Mouse (Mus musculus) intestine, embryonic 16.5 days (tissue): ENCODE data around the gene Agpat4. TPM values are rescaled to one million over a fixed set of nuclear protein-coding genes. Genes with fewer than 3 reads are reported as not detected.
A peak's percentile ranks its signal among the peaks of the same experiment; 100 is the strongest.

Source experiments
- ATAC-seq: fragments of 200-750 bp; cut with Nextera tagmentation; 2 replicates; pipeline ENCODE4 v1.8.0; 2017; ENCODE audit warnings: moderate TSS enrichment, moderate library complexity
- H3K27ac ChIP-seq: fragments of 300-500 bp; sonication (generic); 2 replicates; pipeline ENCODE4 v1.5.1; 2014; ENCODE audit warnings: mild to moderate bottlenecking, low read length
- H3K27me3 ChIP-seq: fragments of 300-500 bp; sonication (generic); replicated peaks from 2 replicates; pipeline ENCODE4 v1.6.1; 2014; ENCODE audit warnings: low read length, control low read depth, mixed read lengths; ENCODE audit not compliant: control insufficient read depth, insufficient read depth
- H3K36me3 ChIP-seq: fragments of 300-500 bp; sonication (generic); 2 replicates; pipeline ENCODE4 v1.6.1; 2014; ENCODE audit warnings: low read length, control low read depth; ENCODE audit not compliant: control insufficient read depth, insufficient read depth
- H3K4me1 ChIP-seq: fragments of 300-500 bp; sonication (generic); 2 replicates; pipeline ENCODE4 v1.6.1; 2014; ENCODE audit warnings: low read length, control low read depth, mixed read lengths; ENCODE audit not compliant: control insufficient read depth, insufficient read depth
- H3K4me2 ChIP-seq: fragments of 300-500 bp; sonication (generic); 2 replicates; pipeline ENCODE4 v1.6.1; 2014; ENCODE audit warnings: low read depth, low read length, control low read depth
- H3K4me3 ChIP-seq: fragments of 300-500 bp; sonication (generic); 2 replicates; pipeline ENCODE4 v1.5.1; 2014; ENCODE audit warnings: mild to moderate bottlenecking, low read length
- H3K9ac ChIP-seq: fragments of 300-500 bp; sonication (generic); 2 replicates; pipeline ENCODE4 v1.6.1; 2014; ENCODE audit warnings: low read depth, low read length
- H3K9me3 ChIP-seq: fragments of 300-500 bp; sonication (generic); 2 replicates; pipeline ENCODE4 v1.6.1; 2016; ENCODE audit warnings: low read length, control low read depth; ENCODE audit not compliant: control insufficient read depth
- WGBS: fragments of 180-500 bp; shearing (Covaris S2); extraction: QIAGEN DNeasy Blood & Tissue Kit; methylation state at CpG from one replicate; pipeline ENCODE4 v1.1.7; 2014; 5-methylcytosine and 5-hydroxymethylcytosine counted together
- polyA plus RNA-seq: library from polyadenylated mRNA; unstranded; fragments of >200 nt; fragmentation: Nextera tagmentation; extraction: Ambion mirVana; gene quantifications from 2 replicates; pipeline ENCODE4 v1.2.1, GENCODE M21; 2015

Gene Agpat4
- 17.8 and 19.2 TPM in 2 replicates for polyA plus RNA-seq

DNA sequence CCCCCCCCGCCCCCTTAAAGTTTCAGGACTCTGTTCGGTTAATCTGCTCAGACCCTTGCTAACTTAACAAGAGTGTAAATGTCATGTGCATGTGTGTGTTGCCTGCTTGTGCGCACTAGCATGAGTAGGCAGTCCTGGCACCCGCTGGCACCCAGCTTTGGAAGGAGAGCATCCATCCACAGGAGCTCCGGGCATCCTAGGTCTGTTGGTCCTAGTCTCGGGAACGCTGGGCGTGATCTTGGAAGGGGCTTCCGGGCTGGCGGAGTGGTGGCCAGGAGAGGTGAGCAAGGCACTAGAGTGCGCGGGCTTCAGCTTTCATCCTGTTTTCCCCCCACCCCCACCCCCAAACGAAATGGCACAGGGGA, at the start of gene Agpat4:
TSS of gene Agpat4 (plus strand) at position 144 of the 365 bp plus-strand sequence.
- Histone ChIP-seq H3K27me3 (no peaks in the 10 kb centered on the region), H3K4me2 (peak within 1 kb of the TSS; percentile 98), H3K4me3 (peak within 1 kb of the TSS; percentile 53), H3K9me3 (no peaks in the 10 kb centered on the region), H3K27ac (peak within 1 kb of the TSS; percentile 83), H3K4me1 (peaks cover 3% of the 10 kb centered on the region), H3K36me3 (no peaks in the 10 kb centered on the region), H3K9ac (peak within 1 kb of the TSS; percentile 74)
- peak; percentile 64 for ATAC-seq
- under 1% methylated on average over 13 of the region's 13 CpGs for WGBS

DNA sequence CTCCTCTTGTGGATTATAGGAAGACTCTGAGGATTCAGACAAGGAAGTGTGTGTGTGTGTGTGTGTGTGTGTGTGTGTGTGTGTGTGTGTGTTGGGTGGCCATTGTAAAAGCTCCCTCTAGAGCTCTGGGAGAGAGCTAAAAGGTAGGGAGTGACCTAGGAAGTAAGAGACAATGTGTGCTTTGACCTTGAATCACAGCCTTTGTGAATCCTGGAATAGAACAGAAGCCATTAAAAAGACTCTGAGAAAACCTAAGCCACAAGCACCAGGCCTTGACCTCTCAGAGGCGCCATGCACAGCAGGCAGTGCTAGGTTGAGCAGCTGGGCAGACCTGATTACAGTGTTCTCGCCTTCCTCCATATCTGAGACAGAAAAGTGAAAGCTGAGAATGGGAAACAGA, 41.7 kb upstream of the Agpat4 start:
- Histone ChIP-seq H3K4me1 (no peaks in the 10 kb centered on the region), H3K27ac (no peak overlapping the region), H3K4me2 (no peak overlapping the region), H3K9ac (no peak overlapping the region), H3K9me3 (no peaks in the 10 kb centered on the region), H3K27me3 (no peaks in the 10 kb centered on the region), H3K4me3 (no peak overlapping the region), H3K36me3 (no peaks in the 10 kb centered on the region)
- 78% methylated on average over 2 of the region's 2 CpGs for WGBS
- ATAC-seq: no peak

DNA sequence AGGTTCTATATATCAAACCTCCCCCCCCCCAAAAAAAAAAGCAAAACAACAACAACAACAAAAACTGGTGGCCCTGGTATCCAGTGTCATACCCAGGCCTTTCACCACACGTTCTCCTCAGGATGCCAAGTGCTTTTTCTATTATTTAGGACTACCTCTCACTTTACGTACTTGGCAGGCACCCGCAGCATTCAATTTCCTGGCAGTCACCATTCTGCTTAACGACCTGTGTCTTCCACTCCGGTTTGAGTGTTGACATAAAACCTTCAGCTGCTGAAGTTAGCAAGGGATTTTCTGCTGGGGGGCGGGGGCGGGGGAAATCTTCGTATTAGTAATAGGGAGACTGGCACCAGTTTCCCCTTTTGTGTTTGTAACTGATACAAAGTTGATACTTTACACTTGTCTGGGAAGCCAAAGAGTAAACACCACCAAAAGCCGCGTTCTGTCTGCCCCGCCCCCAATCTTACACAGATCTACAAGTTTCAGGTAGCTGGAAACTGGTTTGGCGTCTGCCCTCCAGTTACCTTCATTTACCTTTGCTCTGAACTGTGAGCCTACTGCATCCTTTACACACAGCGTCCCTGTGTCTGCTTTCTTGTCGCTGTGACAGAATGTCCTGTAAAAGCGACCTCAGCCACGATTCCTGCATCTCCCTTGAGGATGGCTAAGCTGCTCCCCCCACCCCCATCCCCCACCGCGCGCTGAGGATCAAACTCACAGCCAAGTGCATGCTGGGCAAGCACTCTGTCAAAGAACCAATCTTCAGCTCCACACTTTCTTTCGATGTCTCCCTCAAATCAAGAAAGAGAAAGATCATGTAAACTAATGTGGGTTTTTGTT, 37.6 kb upstream of the Agpat4 start:
- Histone ChIP-seq H3K36me3 (no peaks in the 10 kb centered on the region), H3K27me3 (no peaks in the 10 kb centered on the region), H3K27ac (no peak overlapping the region), H3K4me3 (no peak overlapping the region), H3K9ac (no peak overlapping the region), H3K4me2 (no peak overlapping the region), H3K4me1 (no peaks in the 10 kb centered on the region), H3K9me3 (no peaks in the 10 kb centered on the region)
- ATAC-seq: no peak
- 36% methylated on average over 20 of the region's 20 CpGs for WGBS

DNA sequence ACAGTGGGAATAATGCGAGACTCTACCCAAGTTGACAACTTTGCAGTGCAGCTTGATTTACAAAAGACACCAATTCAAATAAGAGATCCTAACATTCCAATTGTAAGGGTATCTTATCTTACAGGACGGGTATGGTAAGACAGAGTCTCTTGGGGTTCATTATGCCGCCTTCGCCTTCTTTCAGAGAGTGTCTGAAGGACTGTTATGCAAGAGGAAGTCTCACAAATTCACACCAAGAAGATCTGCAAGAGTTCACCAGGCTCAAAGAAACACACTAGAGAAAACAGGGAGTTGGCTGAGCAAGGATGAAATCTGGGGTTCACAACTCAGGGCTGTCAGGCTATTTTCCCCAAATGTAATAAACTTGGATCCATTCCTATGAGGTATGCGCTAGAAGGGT, 36.3 kb upstream of the Agpat4 start:
- H3K4me1 ChIP-seq: no peaks in the 10 kb centered on the region

DNA sequence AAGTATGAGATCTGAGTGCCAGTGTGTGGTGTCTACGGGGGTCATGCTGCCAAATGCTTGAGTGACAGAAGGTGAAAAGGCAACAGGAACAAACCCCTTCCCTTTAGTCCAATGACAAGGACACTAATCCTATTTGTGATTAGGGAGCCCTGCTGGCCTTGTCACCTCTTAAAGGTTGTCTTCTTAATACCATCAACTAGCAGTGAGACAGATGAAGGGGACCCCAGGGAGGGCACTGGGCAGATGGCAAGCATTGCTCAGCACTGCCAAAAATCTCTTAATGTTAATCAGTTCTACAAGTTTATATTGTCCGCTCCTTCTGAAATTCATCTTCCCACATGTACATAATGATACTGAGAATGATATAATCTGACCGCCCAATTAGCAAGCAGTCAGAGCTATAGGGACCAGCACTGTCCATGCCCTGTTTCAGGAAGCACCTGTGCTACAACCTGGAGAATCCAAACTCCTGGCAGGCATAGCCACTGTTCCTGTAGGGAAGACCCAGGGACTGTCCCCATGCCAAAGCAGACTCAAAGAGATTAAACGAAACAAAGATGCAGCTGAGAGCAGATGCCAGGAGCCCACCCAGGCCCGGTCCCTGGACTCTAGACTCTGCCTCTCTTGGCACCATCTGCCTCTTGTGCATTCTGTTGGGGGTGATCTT, 28.1 kb upstream of the Agpat4 start:
- no peak overlapping the region for H3K27ac ChIP-seq
- H3K4me2 ChIP-seq: no peak overlapping the region
- H3K36me3 ChIP-seq: no peaks in the 10 kb centered on the region
- no peak for ATAC-seq
- no peaks in the 10 kb centered on the region for H3K9me3 ChIP-seq
- H3K4me3 ChIP-seq: no peak overlapping the region
- H3K9ac ChIP-seq: no peak overlapping the region
- no peaks in the 10 kb centered on the region for H3K27me3 ChIP-seq
- H3K4me1 ChIP-seq: no peaks in the 10 kb centered on the region
- WGBS: 82% methylated on average over 5 of the region's 5 CpGs

More for the DNA sequence above, 36.3 kb upstream of the Agpat4 start:
- no peaks in the 10 kb centered on the region for H3K27me3 ChIP-seq
- no peak overlapping the region for H3K9ac ChIP-seq
- no peaks in the 10 kb centered on the region for H3K36me3 ChIP-seq
- no peak overlapping the region for H3K4me2 ChIP-seq
- no peaks in the 10 kb centered on the region for H3K9me3 ChIP-seq
- H3K4me3 ChIP-seq: no peak overlapping the region
- H3K27ac ChIP-seq: no peak overlapping the region
- no peak for ATAC-seq
- 91% methylated on average over 5 of the region's 5 CpGs for WGBS

DNA sequence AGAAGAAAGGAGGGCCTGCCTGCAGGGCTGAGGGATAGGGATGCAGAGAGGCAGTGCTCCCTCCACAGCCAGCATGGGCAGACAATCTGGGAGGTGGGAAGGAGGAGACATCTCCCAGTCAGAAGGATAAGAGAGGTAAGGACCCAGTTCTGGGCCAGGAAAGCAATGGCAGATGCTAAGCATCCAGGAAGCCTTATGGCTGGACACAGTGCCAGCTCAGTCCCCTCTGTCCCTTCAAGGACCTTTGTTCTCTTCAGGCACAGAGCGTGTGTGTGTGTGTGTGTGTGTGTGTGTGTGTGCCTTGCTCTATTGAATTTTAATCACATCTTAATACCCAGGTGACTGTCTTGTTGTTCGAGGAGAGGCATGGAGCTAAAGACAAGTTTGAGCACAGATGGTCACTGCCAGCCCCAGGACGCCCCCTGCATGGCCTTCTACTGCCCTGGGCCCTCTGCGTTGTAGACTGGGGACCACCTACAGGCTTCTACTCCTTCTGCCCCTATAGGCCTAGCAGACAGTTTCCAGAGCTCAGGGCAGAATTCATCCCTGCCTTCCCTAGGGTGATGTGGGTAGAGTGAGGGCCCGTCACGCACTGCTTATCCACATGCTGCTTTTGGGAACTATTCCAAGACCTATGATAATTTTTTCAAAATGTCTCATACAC, 25.5 kb upstream of the Agpat4 start:
- Histone ChIP-seq H3K27ac (no peak overlapping the region), H3K9me3 (no peaks in the 10 kb centered on the region), H3K4me1 (no peaks in the 10 kb centered on the region), H3K9ac (no peak overlapping the region), H3K4me2 (no peak overlapping the region), H3K27me3 (no peaks in the 10 kb centered on the region), H3K36me3 (no peaks in the 10 kb centered on the region), H3K4me3 (no peak overlapping the region)
- 75% methylated on average over 6 of the region's 6 CpGs for WGBS
- no peak for ATAC-seq

DNA sequence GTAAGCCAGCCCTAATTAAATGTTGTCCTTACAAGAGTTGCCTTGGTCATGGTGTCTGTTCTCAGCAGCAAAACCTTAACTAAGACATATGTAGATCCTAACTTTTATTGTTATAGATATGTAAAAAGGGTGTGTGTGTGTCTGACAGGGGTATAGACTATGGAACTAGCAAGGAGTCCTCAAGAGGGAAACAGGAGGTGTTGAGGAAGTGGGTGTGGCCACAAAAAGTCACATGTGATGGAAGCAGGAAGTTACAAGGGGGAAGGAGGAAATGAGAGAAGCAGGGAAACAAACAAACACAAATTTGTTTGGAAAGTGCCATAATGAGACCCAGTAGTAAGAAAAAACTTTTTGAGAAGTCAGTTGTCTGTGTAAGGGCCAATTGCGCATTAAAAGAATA, 24.5 kb upstream of the Agpat4 start:
- WGBS: 97% methylated on average over 1 of the region's 1 CpGs
- H3K9me3 ChIP-seq: no peaks in the 10 kb centered on the region
- H3K4me1 ChIP-seq: no peaks in the 10 kb centered on the region
- H3K9ac ChIP-seq: no peak overlapping the region
- no peak for ATAC-seq
- no peak overlapping the region for H3K27ac ChIP-seq
- no peak overlapping the region for H3K4me3 ChIP-seq
- no peak overlapping the region for H3K4me2 ChIP-seq
- no peaks in the 10 kb centered on the region for H3K36me3 ChIP-seq
- H3K27me3 ChIP-seq: no peaks in the 10 kb centered on the region

DNA sequence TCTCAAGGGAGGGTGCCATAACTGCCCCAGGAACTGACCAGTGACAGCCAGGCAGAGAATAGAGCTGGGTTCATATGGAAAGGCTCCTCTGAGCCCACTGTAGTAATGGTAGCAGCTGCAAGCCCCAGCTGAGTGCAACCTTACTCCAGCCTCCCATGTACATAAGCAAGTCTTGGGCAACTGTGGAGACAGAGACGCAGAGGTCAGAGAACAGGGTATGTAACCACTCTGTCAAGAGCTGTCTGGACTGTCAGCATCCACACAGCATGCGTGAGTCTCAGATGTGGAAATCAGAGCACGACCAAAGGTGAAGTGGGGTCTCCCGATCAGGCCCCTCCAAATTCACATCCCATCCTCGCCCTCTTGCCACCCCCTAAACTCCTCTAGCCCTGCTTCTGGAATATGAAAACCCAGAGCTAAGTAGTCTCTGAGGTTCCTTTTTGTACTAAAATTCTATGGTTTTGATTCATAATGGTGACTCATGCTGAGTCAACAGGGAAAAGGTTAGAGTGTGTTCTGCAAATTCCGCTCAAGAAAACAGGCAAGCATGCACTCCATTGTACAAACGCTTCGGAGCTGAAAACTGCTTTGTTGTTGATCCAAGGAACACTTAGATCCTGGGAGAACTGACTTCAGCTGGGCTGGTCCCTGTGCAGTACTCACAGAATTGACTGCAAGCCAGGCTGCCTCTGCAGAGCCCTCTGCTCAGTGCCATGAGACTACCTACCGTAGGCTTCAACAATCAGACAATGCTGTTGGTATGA, 23.5 kb upstream of the Agpat4 start:
- H3K9ac ChIP-seq: no peak overlapping the region
- H3K4me1 ChIP-seq: no peaks in the 10 kb centered on the region
- no peak for ATAC-seq
- H3K27me3 ChIP-seq: no peaks in the 10 kb centered on the region
- H3K4me2 ChIP-seq: no peak overlapping the region
- no peaks in the 10 kb centered on the region for H3K9me3 ChIP-seq
- WGBS: 86% methylated on average over 9 of the region's 9 CpGs
- no peaks in the 10 kb centered on the region for H3K36me3 ChIP-seq
- no peak overlapping the region for H3K4me3 ChIP-seq
- H3K27ac ChIP-seq: no peak overlapping the region

DNA sequence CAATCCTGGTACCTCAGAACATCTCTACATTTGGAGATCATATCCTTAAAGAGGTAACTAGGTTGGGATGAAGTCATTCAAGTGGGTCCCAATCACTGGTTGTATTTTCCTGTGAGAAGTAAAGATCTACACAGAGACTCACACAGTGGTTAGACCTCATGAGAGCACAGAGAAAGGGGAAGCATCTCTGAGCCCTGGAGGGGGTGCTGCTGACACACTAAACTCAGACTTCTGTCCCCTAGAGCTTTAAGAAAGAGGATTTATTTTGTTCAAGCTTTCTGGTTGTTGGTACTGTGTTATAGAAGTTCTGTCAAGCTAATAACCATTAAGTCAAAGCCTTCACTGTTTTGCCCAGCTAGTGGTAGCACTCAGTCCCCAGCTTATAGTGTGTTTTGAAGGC, 19.1 kb upstream of the Agpat4 start:
- no peak overlapping the region for H3K27ac ChIP-seq
- no peaks in the 10 kb centered on the region for H3K9me3 ChIP-seq
- H3K27me3 ChIP-seq: no peaks in the 10 kb centered on the region
- H3K9ac ChIP-seq: no peak overlapping the region
- no peak overlapping the region for H3K4me3 ChIP-seq
- H3K4me1 ChIP-seq: no peaks in the 10 kb centered on the region
- H3K4me2 ChIP-seq: no peak overlapping the region
- ATAC-seq: no peak
- no peaks in the 10 kb centered on the region for H3K36me3 ChIP-seq
